Mouse (Mus musculus): ENCODE results near the gene Gm43738. TPM values are rescaled to one million over a fixed set of nuclear protein-coding genes. Genes with fewer than 3 reads are reported as not detected.

Gm43738 gene
- polyA plus RNA-seq, 1 experiment from 2014 or later, result not detected

DNA sequence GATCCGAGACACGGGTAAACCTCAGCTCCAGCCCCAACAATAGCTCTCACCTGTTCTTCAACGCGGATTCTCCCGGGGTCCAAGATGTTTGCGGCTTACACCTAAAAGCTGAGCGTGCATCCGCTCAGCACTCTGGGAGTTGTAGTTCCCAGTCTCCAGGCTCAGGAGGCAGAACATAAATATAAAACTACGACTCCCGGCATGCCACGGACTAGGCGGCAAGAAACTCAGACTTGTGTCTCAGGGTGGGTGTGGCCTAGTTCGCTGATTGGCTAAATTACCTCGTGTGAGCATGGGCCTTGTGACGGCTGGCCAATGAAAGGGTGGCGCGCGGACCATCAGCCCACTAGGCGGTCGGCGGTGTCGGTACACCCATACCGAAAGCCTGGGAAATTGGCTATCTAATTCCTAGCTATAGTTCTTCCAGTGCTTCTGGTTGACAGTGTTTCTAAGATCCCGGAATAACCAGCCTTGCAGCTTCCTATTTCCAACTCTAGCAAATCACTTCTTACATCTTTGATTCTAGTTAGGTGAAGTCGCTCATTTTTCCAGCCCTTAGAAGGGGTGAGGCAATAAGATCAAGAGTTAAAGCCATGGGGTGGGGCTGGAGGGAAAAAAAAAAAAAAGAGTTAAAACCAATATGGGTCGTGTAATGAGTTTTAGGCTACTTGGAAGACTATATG, 1.1 kb upstream of the Gm43738 start, which contains the start of gene Fdps:
Gene Fdps, minus strand, starts transcription at position 148 of the 683 bp plus-strand sequence.
- H3K4me1 ChIP-seq (replicated peaks), result peaks cover 39% of the 10 kb centered on the region
- peak within 1 kb of the TSS; percentile 86 for H3K27ac ChIP-seq (replicated peaks)
- under 1% methylated on average over 26 of the region's 26 CpGs for WGBS
- ATAC-seq (ENCODE audit: low FRiP score, low read depth), result peak; percentile 99
- no peaks in the 10 kb centered on the region for H3K27me3 ChIP-seq
- H3K4me2 ChIP-seq, result peak within 1 kb of the TSS; percentile 91
- peak within 1 kb of the TSS; percentile 59 for H3K9ac ChIP-seq
- H3K36me3 ChIP-seq, result peaks cover 12% of the 10 kb centered on the region
- no peaks in the 10 kb centered on the region for H3K9me3 ChIP-seq
- peak within 1 kb of the TSS; percentile 56 for H3K4me3 ChIP-seq

- peak overlapping the region; percentile 77 for H3K27ac ChIP-seq (replicated peaks)
- H3K9me3 ChIP-seq, result no peaks in the 10 kb centered on the region
- peaks cover 39% of the 10 kb centered on the region for H3K4me1 ChIP-seq (replicated peaks)
- H3K36me3 ChIP-seq, result peaks cover 15% of the 10 kb centered on the region
- peak overlapping the region; percentile 91 for H3K4me2 ChIP-seq
- H3K4me3 ChIP-seq, result peak overlapping the region; percentile 56
- H3K9ac ChIP-seq, result peak overlapping the region; percentile 59
- WGBS, result 0% methylated on average over 19 of the region's 19 CpGs
- H3K27me3 ChIP-seq, result no peaks in the 10 kb centered on the region
- peak; percentile 32 for ATAC-seq (ENCODE audit: low FRiP score, low read depth)
These were observed 536 bp upstream of the Gm43738 start for GRCm38 (mm10) chr3:89101459-89101811.

GRCm38 (mm10) chr3:89094021-89094420, 6.9 kb downstream of the Gm43738 start:
- peaks cover 45% of the 10 kb centered on the region for H3K4me1 ChIP-seq (replicated peaks)
- H3K27me3 ChIP-seq, result no peaks in the 10 kb centered on the region
- ATAC-seq (ENCODE audit: low FRiP score, low read depth), result no peak
- H3K9me3 ChIP-seq, result no peaks in the 10 kb centered on the region
- no peak overlapping the region for H3K27ac ChIP-seq (replicated peaks)
- no peak overlapping the region for H3K4me3 ChIP-seq
- 91% methylated on average over 10 of the region's 10 CpGs for WGBS
- H3K4me2 ChIP-seq, result no peak overlapping the region
- no peak overlapping the region for H3K9ac ChIP-seq
- H3K36me3 ChIP-seq, result peaks cover 36% of the 10 kb centered on the region

GRCm38 (mm10) chr3:89093175-89093574, 7.7 kb downstream of the Gm43738 start, which contains the start of gene Rusc1:
Gene Rusc1, minus strand, starts transcription at chr3:89093311.
- Histone ChIP-seq H3K36me3 (peaks cover 42% of the 10 kb centered on the region), H3K9me3 (no peaks in the 10 kb centered on the region)
- 1% methylated on average over 18 of the region's 18 CpGs for WGBS

GRCm38 (mm10) chr3:89092509-89093090, 8.3 kb downstream of the Gm43738 start:
- peaks cover 42% of the 10 kb centered on the region for H3K36me3 ChIP-seq
- WGBS, result 11% methylated on average over 11 of the region's 11 CpGs
- peaks cover 44% of the 10 kb centered on the region for H3K4me1 ChIP-seq (replicated peaks)
- ATAC-seq (ENCODE audit: low FRiP score, low read depth), result peak; percentile 32
- H3K4me2 ChIP-seq, result peak overlapping the region; percentile 76
- peak overlapping the region; percentile 88 for H3K4me3 ChIP-seq
- no peaks in the 10 kb centered on the region for H3K27me3 ChIP-seq
- H3K27ac ChIP-seq (replicated peaks), result peak overlapping the region; percentile 81
- H3K9ac ChIP-seq, result peak overlapping the region; percentile 87
- no peaks in the 10 kb centered on the region for H3K9me3 ChIP-seq

More at GRCm38 (mm10) chr3:89093175-89093574, 7.7 kb downstream of the Gm43738 start, which contains the start of gene Rusc1:
- H3K9ac ChIP-seq, result peak within 1 kb of the TSS; percentile 87
- H3K4me3 ChIP-seq, result peak within 1 kb of the TSS; percentile 88
- peaks cover 44% of the 10 kb centered on the region for H3K4me1 ChIP-seq (replicated peaks)
- peak; percentile 89 for ATAC-seq (ENCODE audit: low FRiP score, low read depth)
- peak within 1 kb of the TSS; percentile 76 for H3K4me2 ChIP-seq
- H3K27me3 ChIP-seq, result no peaks in the 10 kb centered on the region
- H3K27ac ChIP-seq (replicated peaks), result peak within 1 kb of the TSS; percentile 81

DNA sequence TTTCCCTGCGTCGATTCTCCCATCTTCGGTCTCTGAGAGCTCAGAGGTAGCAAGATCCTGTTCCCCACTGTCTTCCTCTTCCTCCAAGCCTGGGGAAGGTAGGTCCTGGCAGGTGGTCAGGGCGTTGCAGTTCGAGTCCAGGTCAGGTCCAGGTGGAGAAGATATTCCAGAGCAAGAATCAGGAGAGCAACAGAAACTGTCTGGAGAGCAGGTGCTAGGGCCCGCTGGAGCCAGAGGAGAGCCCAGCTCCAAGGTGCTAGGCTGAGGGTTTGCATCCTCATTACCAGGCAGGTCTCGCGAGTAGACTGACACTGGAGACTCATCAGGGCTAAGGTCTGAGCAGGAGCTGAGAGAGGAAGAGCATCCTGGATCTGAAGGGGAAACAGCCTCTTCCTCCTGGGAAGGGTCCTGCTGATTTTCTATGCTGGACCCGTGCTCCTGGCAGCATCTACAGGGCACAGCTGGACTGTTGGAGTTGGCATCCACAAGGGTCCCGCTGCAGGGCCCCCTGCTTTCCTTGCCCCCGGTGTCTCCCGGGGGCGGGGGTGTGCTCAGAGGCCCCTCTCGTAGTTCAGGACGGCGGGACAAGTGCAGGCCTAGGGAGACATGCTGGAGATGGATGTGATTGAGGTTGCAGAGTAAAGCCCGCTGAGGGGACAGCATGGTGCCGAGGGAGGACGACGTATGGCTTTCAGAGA, 8.9 kb downstream of the Gm43738 start:
- no peaks in the 10 kb centered on the region for H3K27me3 ChIP-seq
- ATAC-seq (ENCODE audit: low FRiP score, low read depth), result no peak
- H3K9ac ChIP-seq, result peak overlapping the region; percentile 87
- peak overlapping the region; percentile 88 for H3K4me3 ChIP-seq
- 8% methylated on average over 20 of the region's 20 CpGs for whole genome bisulfite sequencing
- H3K27ac ChIP-seq (replicated peaks), result peak overlapping the region; percentile 81
- H3K9me3 ChIP-seq, result no peaks in the 10 kb centered on the region
- H3K36me3 ChIP-seq, result peaks cover 40% of the 10 kb centered on the region
- peak overlapping the region; percentile 76 for H3K4me2 ChIP-seq
- H3K4me1 ChIP-seq (replicated peaks), result peaks cover 46% of the 10 kb centered on the region

- Histone ChIP-seq H3K4me3 (peak overlapping the region; percentile 88), H3K27me3 (no peaks in the 10 kb centered on the region), H3K9ac (peak overlapping the region; percentile 87), H3K4me1 (replicated peaks) (peaks cover 46% of the 10 kb centered on the region), H3K36me3 (peaks cover 47% of the 10 kb centered on the region), H3K9me3 (no peaks in the 10 kb centered on the region), H3K27ac (replicated peaks) (peak overlapping the region; percentile 81), H3K4me2 (peak overlapping the region; percentile 76)
- WGBS, result under 1% methylated on average over 58 of the region's 74 CpGs
- ATAC-seq (ENCODE audit: low FRiP score, low read depth), result peak; percentile 40
These were observed 9.9 kb downstream of the Gm43738 start for GRCm38 (mm10) chr3:89090694-89091655.

GRCm38 (mm10) chr3:89089882-89090591, 10.9 kb downstream of the Gm43738 start:
- Histone ChIP-seq H3K4me2 (peak overlapping the region; percentile 76), H3K9me3 (no peaks in the 10 kb centered on the region), H3K4me1 (replicated peaks) (peaks cover 46% of the 10 kb centered on the region), H3K9ac (peak overlapping the region; percentile 87), H3K27ac (replicated peaks) (peak overlapping the region; percentile 81), H3K4me3 (peak overlapping the region; percentile 88), H3K36me3 (peaks cover 47% of the 10 kb centered on the region), H3K27me3 (no peaks in the 10 kb centered on the region)
- under 1% methylated on average over 40 of the region's 40 CpGs for WGBS
- ATAC-seq (ENCODE audit: low FRiP score, low read depth), result peak; percentile 77

DNA sequence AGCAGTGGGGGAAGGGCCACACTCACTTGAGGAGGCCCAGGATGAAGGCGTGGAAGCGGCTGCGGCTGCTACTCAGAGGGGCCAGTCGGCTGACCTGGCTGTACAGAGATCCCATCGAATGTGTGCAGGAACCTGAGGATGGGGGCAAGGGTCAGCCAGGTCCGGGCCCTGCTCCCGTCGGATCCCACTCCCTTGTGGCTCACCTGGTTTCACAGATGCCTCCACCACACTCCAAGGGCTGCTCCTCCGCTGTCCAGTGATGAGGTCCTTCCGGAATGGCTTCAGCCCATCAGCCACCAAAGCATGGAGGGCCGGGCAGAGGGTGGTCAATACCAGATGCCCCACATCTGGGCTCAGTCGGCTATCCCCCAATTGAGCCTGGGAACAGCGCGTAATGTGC, 11.9 kb downstream of the Gm43738 start:
- no peak for ATAC-seq (ENCODE audit: low FRiP score, low read depth)
- H3K27ac ChIP-seq (replicated peaks), result no peak overlapping the region
- WGBS, result 66% methylated on average over 14 of the region's 14 CpGs
- H3K9ac ChIP-seq, result peak overlapping the region; percentile 34
- H3K9me3 ChIP-seq, result no peaks in the 10 kb centered on the region
- peak overlapping the region; percentile 76 for H3K4me2 ChIP-seq
- peaks cover 47% of the 10 kb centered on the region for H3K36me3 ChIP-seq
- H3K27me3 ChIP-seq, result no peaks in the 10 kb centered on the region
- H3K4me3 ChIP-seq, result peak overlapping the region; percentile 88
- H3K4me1 ChIP-seq (replicated peaks), result peaks cover 46% of the 10 kb centered on the region

DNA sequence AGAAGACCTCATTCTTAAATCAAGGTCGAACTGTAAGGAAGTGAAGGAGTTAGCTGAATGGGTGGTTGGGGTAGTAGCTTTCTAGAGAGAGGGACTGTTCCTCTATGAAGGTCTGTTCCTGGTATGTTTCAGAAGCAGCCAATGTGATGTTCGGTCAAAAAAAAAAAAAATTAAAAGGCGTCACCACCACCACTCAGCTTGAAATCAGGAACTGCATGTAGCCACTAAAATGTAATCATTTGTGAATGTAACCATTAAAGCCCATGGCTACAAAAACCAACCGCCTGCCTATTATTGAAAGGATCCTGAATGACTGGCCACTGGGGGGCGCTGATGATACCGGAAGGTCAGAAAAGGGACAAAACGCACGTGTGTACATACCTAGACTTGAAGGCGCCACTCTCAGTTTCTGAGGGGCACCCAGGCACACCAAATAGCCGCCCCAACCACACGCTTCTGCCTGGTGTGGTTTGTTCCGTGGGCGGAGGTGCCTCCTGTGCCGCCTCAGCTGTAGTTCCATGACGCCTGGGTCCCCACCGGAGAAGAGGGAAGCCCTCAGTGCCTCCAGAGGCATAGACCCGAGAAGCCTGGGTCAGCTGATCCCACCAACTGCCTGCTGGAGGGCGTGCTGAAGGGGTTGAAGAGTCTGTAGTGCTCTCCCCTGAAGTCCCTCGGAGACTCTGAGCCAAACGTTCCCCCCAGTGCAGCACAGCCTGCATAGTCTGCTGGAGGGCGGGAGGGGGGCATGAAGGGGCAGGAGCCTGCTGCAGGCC, 13.4 kb downstream of the Gm43738 start:
- no peaks in the 10 kb centered on the region for H3K9me3 ChIP-seq
- H3K27ac ChIP-seq (replicated peaks), result no peak overlapping the region
- H3K9ac ChIP-seq, result no peak overlapping the region
- peak overlapping the region; percentile 25; the same call in 1 of the 2 replicates for H3K4me2 ChIP-seq
- H3K36me3 ChIP-seq, result peaks cover 49% of the 10 kb centered on the region
- no peak overlapping the region for H3K4me3 ChIP-seq
- 33% methylated on average over 21 of the region's 21 CpGs for WGBS
- H3K27me3 ChIP-seq, result no peaks in the 10 kb centered on the region
- ATAC-seq (ENCODE audit: low FRiP score, low read depth), result no peak
- peaks cover 39% of the 10 kb centered on the region for H3K4me1 ChIP-seq (replicated peaks)
